Mouse (Mus musculus) CD8-positive naive resting alpha-beta T cell, adult 2 months (primary cell): ENCODE data around the gene Dapk1.

Source experiments
- DNase-seq, 2 experiments: peaks; one replicate each; pipeline ENCODE4 v3.0.0; 2022; ENCODE audit warnings: low read depth in 2 of 2, low spot score in 2 of 2

Dapk1 gene

GRCm38 (mm10) chr13:60809690-60810089 is 207.9 kb downstream of the Dapk1 start:
- no peak for DNase-seq

GRCm38 (mm10) chr13:60812768-60813167 is 211.0 kb downstream of the Dapk1 start:
- no peak for DNase-seq
